Mouse (Mus musculus): ENCODE measurements at regions not wholly inside any gene's neighbourhood (a gene's known extent, or its start where the extent isn't known, plus 50 kb on each side); places are given as distances from the start of the nearest gene placed in this dataset.

DNA sequence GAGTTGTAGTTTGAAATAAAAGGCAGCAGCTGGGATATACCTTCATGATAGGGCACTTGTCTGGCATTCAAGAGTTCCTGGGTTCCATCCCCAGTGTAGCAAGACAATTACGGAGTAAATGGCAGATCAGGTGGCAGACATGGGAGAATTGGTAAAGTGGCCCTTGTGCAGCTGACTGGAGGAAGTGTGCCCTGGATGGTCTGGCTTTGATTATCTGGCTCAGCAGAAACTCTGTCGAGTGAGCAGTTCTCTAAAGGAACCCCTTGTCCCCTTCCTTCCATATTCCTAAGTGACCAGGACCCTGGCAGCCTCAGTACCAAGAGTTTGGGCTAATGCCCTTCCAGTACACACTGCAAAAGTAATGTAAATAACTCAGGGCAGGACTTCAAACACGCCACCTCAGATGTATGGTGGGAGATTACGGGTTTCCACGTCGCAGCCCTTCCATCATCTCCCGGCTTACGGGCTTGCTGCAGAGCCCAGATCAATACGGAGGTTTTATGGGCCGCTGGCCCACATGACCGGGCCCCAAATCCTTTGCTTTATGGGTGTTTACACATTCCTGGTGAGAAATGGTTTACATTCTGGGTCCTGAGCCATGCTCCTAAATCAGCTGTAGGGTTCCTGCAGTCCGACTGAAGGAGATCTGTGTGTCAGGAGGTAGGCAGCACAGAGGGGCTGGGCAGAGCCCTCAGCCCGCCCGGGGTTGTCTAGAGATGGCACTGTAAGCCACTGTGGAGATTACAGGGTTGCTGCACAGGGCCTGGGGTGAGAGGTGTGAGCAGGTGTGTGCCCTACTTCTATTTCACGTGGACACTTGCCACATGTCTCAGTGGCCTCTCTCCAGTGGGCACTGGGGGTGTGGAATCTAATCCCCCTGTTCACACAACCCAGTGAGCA lies 50.4 kb upstream of the Hand1 start:
- TF ChIP-seq CTCF (IDR thresholded peaks at IDR 0.05; ENCODE audit: low read depth, low read length): no peak
- no peak for TF ChIP-seq POLR2A (IDR thresholded peaks at IDR 0.05; ENCODE audit: extremely low read depth, insufficient read depth, low read length)

Data from liver, adult 2 months (tissue).